Mouse (Mus musculus) heart, embryonic 10.5 days (tissue): ENCODE measurements at regions not wholly inside any gene's neighbourhood (a gene's known extent, or its start where the extent isn't known, plus 50 kb on each side); places are given as distances from the start of the nearest gene placed in this dataset.

Source experiments
- DNase-seq: peaks from one replicate; pipeline ENCODE4 v3.0.0-alpha.2; 2017; ENCODE audit warnings: low spot score
- H3K27ac ChIP-seq: fragments of 300-500 bp; sonication (generic); 2 replicates; pipeline ENCODE4 v1.5.1; 2016; ENCODE audit warnings: mild to moderate bottlenecking
- H3K27me3 ChIP-seq: fragments of 300-500 bp; sonication (generic); 2 replicates; pipeline ENCODE4 v1.6.1; 2016; ENCODE audit warnings: mild to moderate bottlenecking; ENCODE audit not compliant: poor library complexity, insufficient read depth, severe bottlenecking
- H3K36me3 ChIP-seq: fragments of 300-500 bp; sonication (generic); 2 replicates; pipeline ENCODE4 v1.6.1; 2016; ENCODE audit warnings: mild to moderate bottlenecking, moderate library complexity
- H3K4me1 ChIP-seq: fragments of 300-500 bp; sonication (generic); 2 replicates; pipeline ENCODE4 v1.6.1; 2016; ENCODE audit warnings: mild to moderate bottlenecking
- H3K4me3 ChIP-seq: fragments of 300-500 bp; sonication (generic); 2 replicates; pipeline ENCODE4 v1.5.1; 2016; ENCODE audit warnings: mild to moderate bottlenecking, moderate library complexity
- H3K9me3 ChIP-seq: fragments of 300-500 bp; sonication (generic); 2 replicates; pipeline ENCODE4 v1.6.1; 2016; ENCODE audit warnings: mild to moderate bottlenecking, moderate library complexity
- WGBS: fragments of 180-500 bp; shearing (Covaris S2); methylation state at CpG from one replicate; pipeline ENCODE4 v1.1.7; 2016; 5-methylcytosine and 5-hydroxymethylcytosine counted together

DNA sequence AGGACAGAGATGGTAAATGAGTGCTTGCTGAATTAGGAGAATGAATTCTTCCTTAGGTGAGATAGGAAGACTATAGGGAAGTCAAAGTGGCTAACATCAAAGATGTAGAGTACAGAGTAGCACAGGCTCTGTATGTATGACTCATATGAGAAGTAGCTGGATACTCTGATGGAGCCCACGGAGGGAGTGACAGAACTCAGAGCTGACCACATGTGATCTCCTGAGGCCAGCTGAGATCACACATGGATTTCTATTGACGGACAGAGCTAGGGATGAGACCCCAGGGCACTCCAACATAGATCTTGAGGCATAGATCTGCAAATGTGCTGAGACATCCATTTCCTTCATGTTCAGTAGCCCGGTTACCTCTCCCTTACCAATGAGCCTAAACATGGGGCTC lies 66.0 kb downstream of the Cops8 start:
- Histone ChIP-seq H3K4me3 (no peak overlapping the region), H3K4me1 (peaks cover 24% of the 10 kb centered on the region), H3K36me3 (no peaks in the 10 kb centered on the region), H3K27ac (no peak overlapping the region; the same call in 1 of the 2 replicates), H3K9me3 (no peaks in the 10 kb centered on the region), H3K27me3 (no peaks in the 10 kb centered on the region)
- WGBS, result 83% methylated on average over 3 of the region's 3 CpGs
- DNase-seq, result no peak

DNA sequence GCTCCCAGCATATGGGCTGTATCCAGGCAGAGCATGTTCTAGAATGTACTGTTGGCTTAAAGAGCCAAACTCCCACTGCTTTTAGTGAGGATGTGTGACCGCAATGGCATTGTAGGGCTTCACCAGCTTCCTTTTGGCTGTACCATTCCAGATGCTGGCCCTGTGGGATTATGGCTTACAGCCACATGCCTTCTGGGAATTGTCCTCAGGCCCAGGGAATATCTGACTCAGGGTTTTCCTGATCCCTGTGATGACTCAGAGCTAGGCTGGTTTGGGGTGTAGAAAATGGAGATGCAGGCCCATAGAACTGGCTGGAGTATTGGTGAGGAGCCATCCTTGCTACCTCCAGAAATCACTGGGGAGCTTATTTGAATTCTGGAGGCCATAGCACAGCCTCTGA lies 66.5 kb downstream of the Cops8 start:
- Histone ChIP-seq H3K36me3 (no peaks in the 10 kb centered on the region), H3K27ac (no peak overlapping the region; the same call in 1 of the 2 replicates), H3K9me3 (no peaks in the 10 kb centered on the region), H3K4me1 (peaks cover 24% of the 10 kb centered on the region), H3K4me3 (no peak overlapping the region), H3K27me3 (no peaks in the 10 kb centered on the region)
- WGBS, result 92% methylated on average over 1 of the region's 1 CpGs
- DNase-seq, result no peak

DNA sequence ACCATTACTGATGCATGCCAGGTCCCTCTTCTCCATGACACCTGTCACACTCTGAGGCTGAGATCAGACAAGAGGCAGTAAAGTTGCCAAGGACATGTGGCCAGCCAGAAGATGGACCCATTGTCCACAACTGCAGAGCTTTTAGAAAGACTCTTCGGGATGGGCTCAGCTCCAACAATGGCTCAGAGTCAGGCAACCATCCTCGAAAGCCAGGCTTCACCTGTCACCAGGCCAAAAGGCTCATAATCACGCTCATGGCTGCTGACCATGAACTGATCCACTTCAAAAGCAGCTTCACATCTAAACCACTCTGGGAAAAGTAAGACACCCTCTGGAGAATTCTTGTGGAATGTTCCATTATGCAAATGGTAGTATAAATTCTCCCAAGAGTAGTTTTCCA lies 67.6 kb downstream of the Cops8 start:
- DNase-seq, result no peak
- Histone ChIP-seq H3K4me1 (peaks cover 31% of the 10 kb centered on the region), H3K27me3 (no peaks in the 10 kb centered on the region), H3K4me3 (no peak overlapping the region), H3K36me3 (no peaks in the 10 kb centered on the region), H3K27ac (no peak overlapping the region), H3K9me3 (no peaks in the 10 kb centered on the region)
- WGBS, result 86% methylated on average over 3 of the region's 3 CpGs

DNA sequence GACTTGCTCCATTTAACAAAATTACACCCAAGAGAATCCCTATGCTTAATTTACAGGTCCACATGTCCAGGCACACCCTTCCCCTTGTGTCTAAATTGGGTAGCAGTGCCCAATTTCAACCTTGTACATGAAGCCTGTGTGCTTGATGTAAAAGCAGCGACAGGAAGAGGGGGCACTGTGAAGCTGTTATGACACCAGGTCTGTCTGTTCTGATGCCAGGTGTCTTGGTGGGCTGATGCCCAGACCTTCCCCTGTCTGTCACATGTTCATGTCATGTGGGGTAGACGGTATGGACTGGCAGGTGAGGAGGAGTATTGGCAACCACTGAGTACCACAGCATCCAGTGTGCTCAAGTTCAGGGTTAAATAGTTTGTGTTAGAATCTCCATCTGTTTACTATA lies 71.0 kb downstream of the Cops8 start:
- no peak for DNase-seq
- H3K4me3 ChIP-seq, result no peak overlapping the region
- WGBS, result 74% methylated on average over 2 of the region's 2 CpGs
- no peaks in the 10 kb centered on the region for H3K36me3 ChIP-seq
- H3K27me3 ChIP-seq, result no peaks in the 10 kb centered on the region
- H3K27ac ChIP-seq, result no peak overlapping the region
- no peaks in the 10 kb centered on the region for H3K9me3 ChIP-seq
- peaks cover 48% of the 10 kb centered on the region for H3K4me1 ChIP-seq

DNA sequence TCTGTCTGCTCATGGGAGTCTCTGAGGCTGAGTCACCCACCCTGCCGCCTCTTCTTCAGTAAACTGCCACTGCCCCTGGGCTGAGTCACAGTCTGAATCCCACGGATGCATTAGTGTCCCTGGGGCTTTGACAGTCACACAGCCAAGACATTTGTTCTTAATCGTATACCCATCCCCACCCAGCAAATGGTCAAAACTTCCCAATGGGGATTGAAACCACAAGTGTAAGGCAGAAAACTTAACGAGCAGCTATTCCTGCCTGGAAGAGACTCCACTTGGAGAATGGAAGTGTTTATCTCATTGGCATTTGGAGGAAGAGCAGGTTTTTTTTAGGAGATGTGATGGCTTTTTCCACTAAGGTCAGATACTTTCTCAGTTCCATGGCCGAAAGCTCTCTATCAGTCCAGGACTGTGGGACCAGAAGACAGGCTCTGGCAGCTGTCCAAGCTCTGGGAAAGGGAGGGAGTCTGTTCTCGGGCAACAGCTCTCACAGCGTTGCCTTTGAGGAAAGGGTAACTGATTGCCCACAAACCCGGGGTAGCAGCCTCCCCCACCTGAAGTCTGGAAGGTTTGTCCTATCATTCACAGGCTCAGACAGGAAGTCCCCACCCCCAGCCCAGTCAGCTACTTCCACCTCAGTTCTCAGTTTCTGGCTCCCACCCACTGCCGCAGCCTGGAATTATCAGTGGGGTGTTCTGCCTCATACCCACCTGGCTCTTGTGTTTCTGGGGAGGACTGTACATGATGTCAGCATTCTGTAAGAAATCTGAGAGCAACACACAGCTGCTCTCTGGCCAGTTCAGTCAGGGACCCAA lies 73.6 kb downstream of the Cops8 start:
- WGBS, result 23% methylated on average over 9 of the region's 9 CpGs

DNA sequence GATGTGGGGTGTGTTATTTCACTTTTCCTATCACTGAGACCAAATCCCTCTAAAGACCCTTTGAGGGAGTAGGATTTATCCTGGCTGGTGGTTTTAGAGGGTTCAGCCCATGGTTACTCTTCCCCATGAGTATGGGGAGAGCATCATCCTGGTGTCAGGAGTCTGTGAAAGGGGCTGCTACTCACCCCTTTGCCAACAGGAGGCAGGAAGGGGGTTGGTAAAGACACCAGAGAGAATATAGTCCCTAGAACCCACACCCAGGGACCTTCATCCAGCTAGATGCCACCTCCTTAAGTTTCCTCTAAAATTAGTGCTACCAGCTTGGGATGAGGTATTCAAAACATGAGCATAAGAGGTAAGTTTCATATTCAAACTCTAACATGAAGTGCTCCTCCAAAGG lies 74.4 kb downstream of the Cops8 start:
- no peaks in the 10 kb centered on the region for H3K9me3 ChIP-seq
- no peaks in the 10 kb centered on the region for H3K36me3 ChIP-seq
- H3K4me1 ChIP-seq, result peaks cover 53% of the 10 kb centered on the region
- no peak for DNase-seq
- H3K27me3 ChIP-seq, result no peaks in the 10 kb centered on the region
- no peak overlapping the region for H3K4me3 ChIP-seq
- peak overlapping the region; percentile 67; the same call in 1 of the 2 replicates for H3K27ac ChIP-seq

More for the DNA sequence above, 73.6 kb downstream of the Cops8 start:
- H3K9me3 ChIP-seq, result no peaks in the 10 kb centered on the region
- H3K27ac ChIP-seq, result peak overlapping the region; percentile 67; the same call in 1 of the 2 replicates
- H3K27me3 ChIP-seq, result no peaks in the 10 kb centered on the region
- DNase-seq, result peak; percentile 91
- H3K4me1 ChIP-seq, result peaks cover 53% of the 10 kb centered on the region
- H3K4me3 ChIP-seq, result no peak overlapping the region
- no peaks in the 10 kb centered on the region for H3K36me3 ChIP-seq

DNA sequence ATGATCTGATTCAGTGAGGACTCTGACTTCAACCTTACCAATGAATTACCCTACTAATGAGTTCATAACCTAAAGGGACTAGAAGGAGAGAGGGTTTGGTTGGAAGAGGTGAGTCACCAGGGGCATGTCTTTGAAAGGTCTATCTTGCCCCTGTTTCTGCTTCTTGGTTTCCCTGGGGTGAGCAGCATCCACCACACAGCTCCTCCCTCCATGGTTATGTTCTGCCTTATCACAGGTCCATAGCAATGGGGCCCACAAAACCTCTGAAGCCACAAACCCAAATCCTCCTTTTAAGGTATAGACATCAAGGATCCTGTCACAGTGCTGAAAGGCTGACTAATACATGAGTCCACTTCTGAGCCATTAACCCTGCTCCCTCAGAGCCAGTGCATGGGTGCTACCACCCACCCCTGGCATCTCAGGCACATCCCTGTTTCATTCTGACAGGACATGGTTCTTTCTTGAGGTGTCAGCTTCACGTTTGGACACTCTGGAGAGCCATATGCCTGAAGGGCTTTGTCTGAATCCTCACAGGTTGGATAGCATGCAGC lies 74.9 kb downstream of the Cops8 start:
- H3K27me3 ChIP-seq, result no peaks in the 10 kb centered on the region
- no peak overlapping the region for H3K4me3 ChIP-seq
- H3K4me1 ChIP-seq, result peaks cover 51% of the 10 kb centered on the region
- no peaks in the 10 kb centered on the region for H3K36me3 ChIP-seq
- no peaks in the 10 kb centered on the region for H3K9me3 ChIP-seq
- H3K27ac ChIP-seq, result no peak overlapping the region
- no peak for DNase-seq
- 53% methylated on average over 1 of the region's 1 CpGs for WGBS

DNA sequence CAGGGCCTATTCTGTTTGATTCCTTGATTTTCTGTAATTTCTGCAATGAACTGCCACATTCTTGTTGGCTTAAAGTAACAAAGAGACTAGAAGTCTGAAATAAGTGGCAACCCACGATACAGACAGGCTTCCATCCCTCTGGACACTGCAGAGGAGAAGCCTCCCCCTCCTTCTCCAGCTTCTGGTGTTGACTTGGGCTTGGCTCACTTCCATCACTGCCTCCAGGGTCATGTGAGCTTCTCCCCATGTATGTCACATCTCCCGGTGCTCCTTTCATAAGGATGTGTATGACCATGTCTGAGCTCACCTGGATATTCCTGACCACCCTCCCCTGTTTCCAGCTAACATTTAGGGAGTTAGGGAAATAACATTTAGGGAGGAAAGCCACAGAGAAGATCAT lies 75.6 kb downstream of the Cops8 start:
- H3K36me3 ChIP-seq, result no peaks in the 10 kb centered on the region
- H3K27me3 ChIP-seq, result no peaks in the 10 kb centered on the region
- no peak overlapping the region for H3K4me3 ChIP-seq
- no peaks in the 10 kb centered on the region for H3K9me3 ChIP-seq
- WGBS, result 50% methylated on average over 2 of the region's 2 CpGs
- peak overlapping the region; percentile 44; the same call in 1 of the 2 replicates for H3K27ac ChIP-seq
- peaks cover 44% of the 10 kb centered on the region for H3K4me1 ChIP-seq
- DNase-seq, result no peak

DNA sequence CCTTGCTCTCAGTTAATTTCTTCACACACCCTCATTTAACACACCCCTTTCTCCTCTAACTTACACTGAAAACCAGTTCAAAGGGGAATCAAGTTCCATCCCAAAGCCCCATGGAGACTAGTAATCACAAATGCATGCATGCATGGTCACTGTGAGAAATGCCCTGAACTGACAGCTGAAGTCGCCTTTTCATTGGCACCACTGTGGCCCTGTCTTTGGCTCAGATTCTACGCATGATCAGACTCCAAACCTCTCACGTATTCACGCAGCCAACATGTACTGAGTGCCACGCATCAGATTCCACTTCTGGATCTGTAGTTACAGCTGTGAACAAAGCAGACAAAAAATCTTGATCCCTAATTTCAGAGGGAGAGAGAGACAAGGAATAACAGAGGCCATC lies 85.3 kb downstream of the Cops8 start:
- H3K27me3 ChIP-seq, result no peaks in the 10 kb centered on the region
- no peak overlapping the region for H3K4me3 ChIP-seq
- DNase-seq, result no peak
- WGBS, result 94% methylated on average over 5 of the region's 5 CpGs
- no peaks in the 10 kb centered on the region for H3K4me1 ChIP-seq
- H3K36me3 ChIP-seq, result no peaks in the 10 kb centered on the region
- H3K27ac ChIP-seq, result no peak overlapping the region
- 0 out of 2 replicates have a peak, but pooled peaks cover 2% of the 10 kb centered on the region for H3K9me3 ChIP-seq

DNA sequence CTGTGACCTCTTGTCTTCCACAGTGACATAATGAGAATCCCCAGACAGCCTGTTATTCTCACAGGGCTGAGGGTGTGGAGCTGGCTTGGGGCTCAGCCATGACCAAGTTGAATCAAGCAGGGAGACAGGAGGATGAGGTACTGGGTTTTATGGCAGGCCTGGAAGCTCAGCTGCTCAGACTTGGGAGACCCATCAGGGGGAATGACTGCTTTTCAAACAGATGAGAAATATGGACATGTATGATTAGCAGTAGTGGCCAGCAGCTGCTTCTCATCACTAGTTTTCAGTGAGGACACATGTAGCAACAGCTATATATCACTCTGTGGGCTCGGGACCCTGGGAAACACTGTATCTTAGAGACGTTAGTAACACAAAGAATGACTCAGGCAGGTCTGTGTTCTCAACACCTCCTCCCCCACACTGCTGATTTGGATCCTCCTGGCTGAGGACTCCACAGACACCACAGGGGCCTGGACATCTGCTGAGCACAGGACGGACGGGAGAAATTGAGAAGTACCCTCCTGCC lies 87.9 kb downstream of the Cops8 start:
- Histone ChIP-seq H3K36me3 (no peaks in the 10 kb centered on the region), H3K27ac (no peak overlapping the region), H3K4me3 (no peak overlapping the region), H3K27me3 (no peaks in the 10 kb centered on the region), H3K9me3 (0 out of 2 replicates have a peak, but pooled peaks cover 2% of the 10 kb centered on the region), H3K4me1 (no peaks in the 10 kb centered on the region)
- no peak for DNase-seq
- WGBS, result 44% methylated on average over 4 of the region's 4 CpGs

DNA sequence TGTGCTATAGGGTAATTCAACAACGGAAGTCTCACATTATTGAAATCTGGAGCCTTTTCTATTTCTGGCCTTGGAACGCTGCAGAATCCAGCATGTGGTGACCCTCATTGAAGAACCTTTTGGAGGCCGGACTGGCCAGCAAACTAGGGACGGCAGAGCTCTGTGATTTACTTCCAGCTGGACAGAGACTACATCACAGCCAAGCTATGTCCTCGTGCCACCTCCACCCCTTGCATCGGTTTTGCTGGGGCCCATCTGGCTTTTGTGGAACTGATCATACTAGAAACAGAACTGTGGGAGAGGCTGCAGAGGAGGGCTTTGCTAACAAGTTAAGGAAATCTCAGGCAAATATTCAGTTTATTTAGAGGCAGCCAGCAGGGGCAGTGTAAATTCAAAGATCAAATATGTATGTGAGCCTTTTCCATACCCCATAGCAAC lies 88.4 kb downstream of the Cops8 start:
- Histone ChIP-seq H3K4me1 (no peaks in the 10 kb centered on the region), H3K27me3 (no peaks in the 10 kb centered on the region), H3K4me3 (no peak overlapping the region), H3K27ac (no peak overlapping the region), H3K9me3 (0 out of 2 replicates have a peak, but pooled peaks cover 2% of the 10 kb centered on the region), H3K36me3 (no peaks in the 10 kb centered on the region)
- DNase-seq, result no peak
- WGBS, result 71% methylated on average over 6 of the region's 6 CpGs

DNA sequence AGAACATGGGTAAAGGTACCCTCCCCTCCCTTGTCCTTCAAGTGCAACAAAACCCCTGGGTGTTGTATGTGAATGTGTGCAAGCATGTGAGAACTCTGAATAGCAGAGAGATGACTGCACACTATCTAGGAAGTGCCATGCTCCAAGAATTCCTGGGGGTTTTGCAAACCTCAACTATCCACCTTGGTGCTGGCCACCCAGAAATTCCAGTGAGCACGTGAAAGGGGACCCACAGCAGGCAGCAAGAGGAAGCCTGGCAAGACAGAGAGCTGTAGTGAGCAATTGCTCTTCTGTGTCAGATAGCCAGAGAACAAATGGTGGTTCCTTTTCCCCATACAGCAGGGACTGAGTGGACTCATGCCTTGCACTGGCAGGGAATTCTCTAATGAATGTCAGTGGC lies 90.1 kb downstream of the Cops8 start:
- 52% methylated on average over 1 of the region's 1 CpGs for WGBS
- H3K36me3 ChIP-seq, result no peaks in the 10 kb centered on the region
- no peaks in the 10 kb centered on the region for H3K4me1 ChIP-seq
- H3K27ac ChIP-seq, result no peak overlapping the region
- no peak for DNase-seq
- no peak overlapping the region for H3K4me3 ChIP-seq
- H3K9me3 ChIP-seq, result no peaks in the 10 kb centered on the region
- no peaks in the 10 kb centered on the region for H3K27me3 ChIP-seq

DNA sequence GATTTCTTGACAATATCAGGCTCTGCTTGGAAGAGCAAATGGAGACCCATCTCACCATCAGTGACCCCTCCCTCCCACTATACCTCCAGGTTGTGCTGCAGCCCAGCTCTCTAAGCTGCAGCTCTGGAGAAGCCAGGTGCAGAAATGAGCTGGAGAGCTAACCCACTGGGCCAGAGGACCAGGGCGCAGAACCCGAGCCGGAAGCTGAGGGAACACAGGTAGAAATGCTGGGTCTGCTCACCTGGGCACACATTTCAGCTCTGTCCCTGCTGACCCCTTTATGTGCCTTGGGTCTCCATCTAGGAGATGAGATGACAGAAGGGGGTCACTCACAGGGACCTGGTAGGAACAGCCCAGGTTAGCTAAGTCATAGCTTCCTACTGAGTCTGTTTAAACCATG lies 92.0 kb downstream of the Cops8 start:
- H3K4me1 ChIP-seq, result no peaks in the 10 kb centered on the region
- 85% methylated on average over 3 of the region's 3 CpGs for WGBS
- H3K9me3 ChIP-seq, result no peaks in the 10 kb centered on the region
- no peaks in the 10 kb centered on the region for H3K36me3 ChIP-seq
- no peak for DNase-seq
- H3K4me3 ChIP-seq, result no peak overlapping the region
- H3K27ac ChIP-seq, result no peak overlapping the region
- no peaks in the 10 kb centered on the region for H3K27me3 ChIP-seq
